Mouse (Mus musculus) heart, embryonic 11.5 days (tissue): Measurements from ENCODE around the gene Gm20695. TPM values are rescaled to one million over a fixed set of nuclear protein-coding genes. Genes with fewer than 3 reads are reported as not detected.
A peak's percentile ranks its signal among the peaks of the same experiment; 100 is the strongest.

Experiments used
- ATAC-seq: fragments of 200-750 bp; cut with Nextera tagmentation; replicated peaks from 2 replicates; pipeline ENCODE4 v1.8.0; 2017; ENCODE audit warnings: moderate library complexity; ENCODE audit not compliant: insufficient number of reproducible peaks, low FRiP score, low TSS enrichment
- H3K27ac ChIP-seq: fragments of 300-500 bp; sonication (generic); 2 replicates; pipeline ENCODE4 v1.5.1; 2014; ENCODE audit warnings: mild to moderate bottlenecking, low read depth, low read length
- H3K27me3 ChIP-seq: fragments of 300-500 bp; sonication (generic); 2 replicates; pipeline ENCODE4 v1.6.1; 2014; ENCODE audit warnings: mild to moderate bottlenecking, low read length, mixed read lengths; ENCODE audit not compliant: control insufficient read depth, insufficient read depth
- H3K36me3 ChIP-seq: fragments of 300-500 bp; sonication (generic); 2 replicates; pipeline ENCODE4 v1.6.1; 2014; ENCODE audit warnings: mild to moderate bottlenecking, low read length, moderate library complexity, mixed read lengths; ENCODE audit not compliant: control insufficient read depth, insufficient read depth
- H3K4me1 ChIP-seq: fragments of 300-500 bp; sonication (generic); 2 replicates; pipeline ENCODE4 v1.6.1; 2014; ENCODE audit warnings: low read length; ENCODE audit not compliant: control insufficient read depth, insufficient read depth
- H3K4me2 ChIP-seq: fragments of 300-500 bp; sonication (generic); 2 replicates; pipeline ENCODE4 v1.6.1; 2014; ENCODE audit warnings: mild to moderate bottlenecking, moderate library complexity
- H3K4me3 ChIP-seq: fragments of 300-500 bp; sonication (generic); 2 replicates; pipeline ENCODE4 v1.5.1; 2014; ENCODE audit warnings: low read depth, low read length
- H3K9ac ChIP-seq: fragments of 300-500 bp; sonication (generic); 2 replicates; pipeline ENCODE4 v1.6.1; 2014; ENCODE audit warnings: mild to moderate bottlenecking, low read depth, low read length, moderate library complexity
- H3K9me3 ChIP-seq: fragments of 300-500 bp; sonication (generic); replicated peaks from 2 replicates; pipeline ENCODE4 v1.6.1; 2016; ENCODE audit warnings: low read length; ENCODE audit not compliant: control insufficient read depth
- WGBS: fragments of 180-500 bp; shearing (Covaris S2); extraction: QIAGEN DNeasy Blood & Tissue Kit; methylation state at CpG from one replicate; pipeline ENCODE4 v1.1.7; 2014; ENCODE audit not compliant: insufficient replicate concordance; 5-methylcytosine and 5-hydroxymethylcytosine counted together
- microRNA-seq: library from miRNA; unstranded; fragments of <30 nt; microRNA quantifications from one replicate; pipeline ENCODE4, GENCODE M21; 2016; ENCODE audit warnings: borderline number of aligned reads
- polyA plus RNA-seq: library from polyadenylated mRNA; unstranded; fragments of >200 nt; fragmentation: Nextera tagmentation; extraction: Ambion mirVana; gene quantifications from 2 replicates; pipeline ENCODE4 v1.2.1, GENCODE M21; 2014

The Gm20695 gene
- polyA plus RNA-seq, 1 experiment from 2014 or later, result 2.2 TPM

GRCm38 (mm10) chr16:3951141-3951540, 66.7 kb downstream of the Gm20695 start:
- WGBS, result 92% methylated on average over 1 of the region's 1 CpGs
- ATAC-seq, result no peak
- no peak overlapping the region for H3K9ac ChIP-seq

GRCm38 (mm10) chr16:3956369-3956768, 71.9 kb downstream of the Gm20695 start:
- 79% methylated on average over 6 of the region's 6 CpGs for WGBS
- H3K9me3 ChIP-seq, result no peaks in the 10 kb centered on the region

More at GRCm38 (mm10) chr16:3951141-3951540, 66.7 kb downstream of the Gm20695 start:
- no peak overlapping the region for H3K4me3 ChIP-seq
- H3K4me1 ChIP-seq, result no peaks in the 10 kb centered on the region
- H3K27ac ChIP-seq, result no peak overlapping the region
- no peaks in the 10 kb centered on the region for H3K27me3 ChIP-seq
- no peaks in the 10 kb centered on the region for H3K9me3 ChIP-seq
- no peaks in the 10 kb centered on the region for H3K36me3 ChIP-seq
- H3K4me2 ChIP-seq, result no peak overlapping the region

DNA sequence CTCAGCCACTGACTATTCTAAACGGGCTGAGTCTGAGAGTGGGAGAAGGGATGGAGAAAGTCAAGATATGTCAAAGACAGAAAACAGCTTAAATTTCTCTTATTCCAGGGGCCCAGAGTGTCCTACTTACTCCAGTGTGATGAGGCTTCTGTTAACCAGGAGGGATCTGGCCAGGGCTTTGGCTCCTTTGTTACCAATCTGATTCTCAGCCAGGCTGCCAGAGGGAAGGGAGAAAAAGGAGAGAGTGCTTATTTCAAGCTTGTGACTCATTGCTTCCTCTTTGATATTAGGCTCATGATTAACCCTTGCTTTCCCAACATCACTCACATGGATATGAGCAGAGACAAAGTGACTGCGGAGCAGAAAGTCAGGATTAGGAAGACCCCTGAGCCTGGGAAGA, 74.8 kb downstream of the Gm20695 start:
- WGBS, result 54% methylated on average over 2 of the region's 2 CpGs
- no peak overlapping the region for H3K4me2 ChIP-seq
- no peaks in the 10 kb centered on the region for H3K4me1 ChIP-seq
- no peak for ATAC-seq
- no peaks in the 10 kb centered on the region for H3K36me3 ChIP-seq
- H3K4me3 ChIP-seq, result no peak overlapping the region
- no peak overlapping the region for H3K27ac ChIP-seq
- no peaks in the 10 kb centered on the region for H3K9me3 ChIP-seq
- no peak overlapping the region for H3K9ac ChIP-seq
- H3K27me3 ChIP-seq, result no peaks in the 10 kb centered on the region

More at GRCm38 (mm10) chr16:3956369-3956768, 71.9 kb downstream of the Gm20695 start:
- H3K27ac ChIP-seq, result no peak overlapping the region
- ATAC-seq, result no peak
- H3K9ac ChIP-seq, result no peak overlapping the region
- no peak overlapping the region for H3K4me3 ChIP-seq
- H3K4me1 ChIP-seq, result no peaks in the 10 kb centered on the region
- H3K4me2 ChIP-seq, result no peak overlapping the region
- no peaks in the 10 kb centered on the region for H3K27me3 ChIP-seq
- H3K36me3 ChIP-seq, result no peaks in the 10 kb centered on the region

DNA sequence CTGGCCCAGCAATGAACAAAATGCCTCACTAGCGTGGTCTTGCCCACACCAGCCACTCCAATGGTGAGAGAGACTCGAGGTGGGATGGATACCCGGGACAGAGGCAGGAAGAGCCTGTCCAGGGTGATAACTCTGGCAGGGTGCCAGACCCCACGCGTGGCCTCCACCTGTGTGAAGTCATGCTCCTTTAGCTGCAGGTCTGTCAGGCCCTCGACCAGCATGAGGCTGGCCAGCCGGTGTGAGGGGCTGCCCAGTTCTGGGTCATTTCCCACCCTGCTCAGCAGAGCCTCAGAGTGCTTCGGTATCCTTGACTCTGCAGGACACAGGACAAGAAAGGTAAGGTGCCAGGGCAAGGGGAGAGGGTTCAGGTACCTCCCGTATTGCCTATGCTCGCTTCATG, 80.5 kb downstream of the Gm20695 start:
- Histone ChIP-seq H3K4me3 (no peak overlapping the region), H3K4me2 (no peak overlapping the region), H3K4me1 (no peaks in the 10 kb centered on the region), H3K36me3 (no peaks in the 10 kb centered on the region), H3K27ac (no peak overlapping the region), H3K9ac (no peak overlapping the region), H3K9me3 (no peaks in the 10 kb centered on the region), H3K27me3 (no peaks in the 10 kb centered on the region)
- 75% methylated on average over 10 of the region's 10 CpGs for WGBS
- 0 out of 2 replicates have a peak, but pooled peaks have one; percentile 55 for ATAC-seq

DNA sequence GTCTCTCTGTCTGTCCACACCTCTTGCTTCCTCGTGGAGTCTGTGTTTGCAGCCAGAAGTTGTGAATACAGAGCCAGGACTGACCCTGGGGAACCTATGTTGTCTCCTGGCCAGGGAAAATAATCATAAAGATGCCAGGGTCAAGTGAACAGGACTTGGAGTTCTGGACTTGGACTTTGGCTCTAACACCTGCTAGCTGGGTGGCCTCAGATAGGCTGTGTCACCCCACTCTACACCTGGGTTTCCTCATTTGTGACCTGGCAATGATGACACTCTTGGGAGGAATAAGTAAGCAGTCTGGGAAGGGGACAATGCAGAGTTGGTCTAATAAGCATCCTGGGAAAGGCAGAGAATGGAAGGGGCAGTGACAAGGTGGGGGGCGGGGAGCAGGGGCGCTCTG, 81.1 kb downstream of the Gm20695 start:
- no peak for ATAC-seq
- Histone ChIP-seq H3K27me3 (no peaks in the 10 kb centered on the region), H3K4me2 (no peak overlapping the region), H3K9ac (no peak overlapping the region), H3K9me3 (no peaks in the 10 kb centered on the region), H3K27ac (no peak overlapping the region), H3K4me3 (no peak overlapping the region), H3K4me1 (no peaks in the 10 kb centered on the region), H3K36me3 (no peaks in the 10 kb centered on the region)
- WGBS, result 82% methylated on average over 3 of the region's 3 CpGs

Small RNA genes lying within 50 kb of the gene (microRNA-seq; reads per million reads assigned to microRNA genes)
- gene Gm23493, result not detected

Other genes with a start within 250 kb of the Gm20695 start
- gene Mefv, start 166.6 kb upstream of the Gm20695 start, polyA plus RNA-seq, result not detected in 2 replicates
- gene Zfp263, start 140.6 kb upstream of the Gm20695 start, polyA plus RNA-seq, result 20.1 and 21.2 TPM in 2 replicates
- gene Olfr15, start 53.8 kb upstream of the Gm20695 start, polyA plus RNA-seq, result not detected in 2 replicates
- 0.72 and 0.94 TPM in 2 replicates for gene Zfp174, start 37.4 kb upstream of the Gm20695 start, polyA plus RNA-seq
- gene Naa60, start 12.3 kb upstream of the Gm20695 start, polyA plus RNA-seq, result 39.5 and 41.5 TPM in 2 replicates
- 5.5 and 6.4 TPM in 2 replicates for gene Zfp597, start 87 bp upstream of the Gm20695 start, polyA plus RNA-seq
- 5.4 and 7.1 TPM in 2 replicates for gene 1700037C18Rik, start 24.0 kb downstream of the Gm20695 start, polyA plus RNA-seq
- 13.2 and 13.3 TPM in 2 replicates for gene Cluap1, start 24.2 kb downstream of the Gm20695 start, polyA plus RNA-seq
- 1.1 and 1.4 TPM in 2 replicates for gene Nlrc3, start 92.0 kb downstream of the Gm20695 start, polyA plus RNA-seq
- 16.9 and 18.4 TPM in 2 replicates for gene Slx4, start 119.1 kb downstream of the Gm20695 start, polyA plus RNA-seq
- 2.9 and 3.9 TPM in 2 replicates for gene Dnase1, start 152.3 kb downstream of the Gm20695 start, polyA plus RNA-seq
- 108 TPM in 2 replicates for gene Trap1, start 193.2 kb downstream of the Gm20695 start, polyA plus RNA-seq